Mouse (Mus musculus) testis, adult 2 months (tissue): Measurements from ENCODE around the gene Larp4.

Experiments
- CTCF ChIP-seq: fragments of 200-500 bp; IDR thresholded peaks from 2 replicates; pipeline ENCODE4 v1.5.1; 2012; ENCODE audit warnings: low read depth, mild to moderate bottlenecking, inconsistent platforms, low read length, moderate library complexity; ENCODE audit not compliant: control insufficient read depth, insufficient read depth, insufficient replicate concordance
- POLR2A ChIP-seq: fragments of 200-500 bp; IDR thresholded peaks from 2 replicates; pipeline ENCODE4 v1.6.1; 2012; ENCODE audit warnings: low read depth, mild to moderate bottlenecking, inconsistent platforms, low read length, moderate library complexity; ENCODE audit not compliant: control insufficient read depth

GRCm38 (mm10) chr15:99966961-99967360 is 2.9 kb upstream of the Larp4 start, which contains the start of gene Fam186a:
- TF ChIP-seq CTCF, result no peak
- TF ChIP-seq POLR2A, result no peak
